Mouse (Mus musculus) c-Kit-positive CD71-negative TER-119-negative erythroid progenitor cells, embryonic 14.5 days (primary cell): ENCODE measurements around the gene Tgm1.
"Not testable (repeated sequence)": the region's sequence is repeated elsewhere in the genome, so short reads cannot be mapped to it uniquely, and the experiment has no call there.

ENCODE experiments used
- DNase-seq: peaks from one replicate; pipeline ENCODE4 v3.0.0-alpha.2; 2013; ENCODE audit warnings: low read depth

Gene Tgm1

DNA sequence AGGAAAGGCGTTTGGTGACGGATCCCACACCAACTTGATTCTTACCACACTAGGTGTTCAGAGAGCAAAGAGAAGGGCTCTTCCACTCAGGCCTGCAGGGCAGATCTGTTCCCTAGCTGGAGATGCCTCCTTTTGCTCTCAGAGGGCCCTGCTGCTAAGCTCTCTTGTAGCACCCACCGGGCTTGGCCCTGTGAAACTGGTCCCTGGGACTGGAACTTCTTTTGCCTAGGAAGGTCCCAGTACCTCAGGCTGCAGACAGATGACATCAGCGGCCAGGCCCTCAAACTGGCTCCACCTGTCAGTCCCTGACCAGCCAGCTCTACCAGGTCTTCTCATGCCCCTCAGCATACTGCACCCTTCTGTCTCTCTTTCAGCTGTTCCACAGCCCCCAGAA, at the start of gene Tgm1:
Tgm1 (minus strand) TSS at position 198 of the 394 bp plus-strand sequence.
- no peak for DNase-seq

DNA sequence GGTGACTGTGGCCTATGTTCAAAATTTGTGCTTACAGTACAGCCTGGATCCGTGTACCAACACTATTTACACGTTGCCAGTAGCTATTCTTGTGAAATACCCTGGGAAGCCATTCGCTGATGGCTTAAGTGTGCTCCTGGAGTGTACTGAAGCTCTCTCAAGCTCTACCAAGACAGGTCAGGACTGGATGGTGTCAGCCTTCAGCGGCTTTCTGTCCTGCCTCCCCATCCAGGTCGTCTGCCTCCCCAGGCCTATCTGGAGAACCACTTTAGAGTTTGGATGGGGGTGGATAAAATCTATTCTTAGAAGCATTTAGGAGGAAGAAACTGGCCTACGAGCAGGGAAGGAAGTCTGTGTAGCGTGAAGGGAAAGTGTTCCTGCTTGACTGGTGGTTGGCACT, 49.4 kb upstream of the Tgm1 start:
- DNase-seq = no peak

DNA sequence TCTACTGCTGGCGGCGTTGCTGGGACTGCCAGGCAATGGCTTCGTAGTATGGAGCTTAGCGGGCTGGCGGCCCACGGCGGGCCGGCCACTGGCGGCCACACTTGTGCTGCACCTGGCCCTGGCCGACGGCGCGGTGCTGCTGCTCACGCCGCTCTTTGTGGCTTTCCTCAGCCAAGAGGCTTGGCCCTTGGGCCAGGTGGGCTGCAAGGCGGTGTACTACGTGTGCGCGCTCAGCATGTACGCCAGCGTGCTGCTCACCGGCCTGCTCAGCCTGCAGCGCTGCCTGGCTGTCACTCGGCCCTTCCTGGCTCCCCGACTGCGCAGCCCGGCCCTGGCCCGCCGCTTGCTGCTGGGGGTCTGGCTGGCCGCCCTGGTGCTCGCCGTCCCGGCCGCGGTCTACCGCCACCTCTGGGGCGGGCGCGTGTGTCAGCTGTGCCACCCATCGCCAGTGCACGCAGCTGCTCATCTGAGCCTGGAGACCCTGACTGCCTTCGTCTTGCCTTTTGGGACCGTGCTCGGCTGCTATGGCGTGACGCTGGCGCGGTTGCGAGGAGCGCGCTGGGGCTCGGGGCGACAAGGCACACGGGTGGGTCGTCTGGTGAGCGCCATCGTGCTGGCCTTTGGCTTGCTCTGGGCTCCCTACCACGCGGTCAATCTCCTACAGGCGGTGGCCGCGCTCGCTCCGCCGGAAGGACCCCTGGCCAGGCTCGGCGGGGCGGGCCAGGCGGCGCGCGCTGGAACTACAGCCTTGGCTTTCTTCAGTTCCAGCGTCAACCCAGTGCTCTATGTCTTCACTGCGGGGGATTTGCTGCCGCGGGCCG, 48.5 kb upstream of the Tgm1 start:
- no peak for DNase-seq

DNA sequence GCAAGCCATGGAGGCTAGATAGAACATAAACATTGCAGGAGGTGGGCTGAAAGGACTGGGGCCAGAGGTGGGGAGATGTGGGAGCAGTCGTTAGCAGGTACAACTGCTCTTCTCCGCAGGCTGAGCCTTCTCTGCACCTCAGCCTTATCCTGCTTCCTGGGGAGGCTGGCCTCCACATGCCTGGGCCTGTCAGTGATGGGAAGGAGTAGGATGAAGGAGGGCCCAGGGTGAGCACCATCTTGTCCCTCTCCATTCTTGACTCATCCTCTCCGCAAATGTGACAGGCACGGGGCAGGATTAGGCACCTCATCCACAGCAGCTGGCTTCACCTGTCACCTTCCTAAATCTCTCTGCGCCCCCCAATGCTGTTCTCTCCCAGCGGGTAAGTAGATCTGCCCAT, 47.4 kb upstream of the Tgm1 start, which contains the start of gene Ltb4r2:
Ltb4r2 (plus strand) TSS at position 266 of the 400 bp plus-strand sequence.
- DNase-seq = no peak

DNA sequence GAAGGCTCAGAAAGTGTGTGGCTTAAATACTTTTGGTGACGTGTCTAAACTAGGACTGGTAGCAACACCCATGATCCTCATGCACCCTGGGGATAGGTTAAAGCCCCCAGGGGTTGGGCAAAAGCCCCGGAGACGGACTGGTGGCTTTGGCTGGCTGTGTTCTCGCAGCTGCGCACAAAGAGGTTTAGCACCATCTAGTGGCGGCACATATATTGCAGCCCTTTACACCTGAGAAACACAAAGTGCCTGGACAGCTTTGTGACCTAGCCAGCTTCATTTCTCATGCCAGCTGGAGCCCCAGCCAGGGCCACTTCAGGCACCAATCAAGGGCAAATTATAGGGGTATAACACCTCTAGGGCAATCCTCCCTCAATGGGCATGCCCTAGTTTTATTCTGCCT, 46.4 kb upstream of the Tgm1 start:
- not testable (repeated sequence) for DNase-seq

DNA sequence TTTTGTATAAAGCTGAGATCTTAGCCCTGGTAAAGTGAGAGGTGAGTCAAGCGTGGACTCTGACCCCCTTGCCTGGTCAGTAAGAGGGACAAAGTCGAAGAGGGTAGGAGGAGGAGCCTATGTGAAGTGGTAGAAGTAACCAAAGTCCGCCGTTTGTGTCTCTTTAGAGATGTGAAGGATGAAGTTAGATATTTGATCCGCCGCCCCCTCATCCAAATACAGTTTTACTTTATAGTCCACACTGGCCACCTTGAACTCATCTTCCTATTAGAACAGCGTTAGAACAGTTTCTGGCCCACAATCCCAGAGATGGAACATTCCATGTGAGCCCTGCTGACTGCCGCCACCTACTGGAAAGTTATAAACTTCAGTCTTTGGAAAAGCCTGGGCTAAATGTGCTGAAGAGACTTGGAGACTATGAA, 44.6 kb upstream of the Tgm1 start, which contains the start of gene Cideb:
Cideb (minus strand) TSS at position 96 of the 422 bp plus-strand sequence.
- no peak for DNase-seq

DNA sequence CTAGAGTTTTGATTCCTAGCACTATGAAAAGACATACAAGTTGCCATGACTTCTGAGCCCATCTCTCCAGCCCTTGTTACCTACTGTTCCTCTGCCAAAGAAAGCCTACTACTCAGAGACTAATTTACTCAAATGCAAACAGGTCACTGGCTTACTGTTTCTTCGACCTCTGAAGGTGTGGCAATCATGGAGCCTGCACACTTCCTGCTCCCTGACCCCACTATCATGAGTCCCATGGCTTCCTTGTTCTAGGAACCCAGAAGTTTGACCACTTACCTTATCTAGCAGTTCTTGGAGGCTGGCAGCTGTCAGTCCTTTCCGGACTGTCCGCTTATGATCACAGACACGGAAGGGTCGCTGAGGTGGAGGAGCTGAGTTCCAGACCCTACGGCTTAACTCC, 43.8 kb upstream of the Tgm1 start:
- no peak for DNase-seq

DNA sequence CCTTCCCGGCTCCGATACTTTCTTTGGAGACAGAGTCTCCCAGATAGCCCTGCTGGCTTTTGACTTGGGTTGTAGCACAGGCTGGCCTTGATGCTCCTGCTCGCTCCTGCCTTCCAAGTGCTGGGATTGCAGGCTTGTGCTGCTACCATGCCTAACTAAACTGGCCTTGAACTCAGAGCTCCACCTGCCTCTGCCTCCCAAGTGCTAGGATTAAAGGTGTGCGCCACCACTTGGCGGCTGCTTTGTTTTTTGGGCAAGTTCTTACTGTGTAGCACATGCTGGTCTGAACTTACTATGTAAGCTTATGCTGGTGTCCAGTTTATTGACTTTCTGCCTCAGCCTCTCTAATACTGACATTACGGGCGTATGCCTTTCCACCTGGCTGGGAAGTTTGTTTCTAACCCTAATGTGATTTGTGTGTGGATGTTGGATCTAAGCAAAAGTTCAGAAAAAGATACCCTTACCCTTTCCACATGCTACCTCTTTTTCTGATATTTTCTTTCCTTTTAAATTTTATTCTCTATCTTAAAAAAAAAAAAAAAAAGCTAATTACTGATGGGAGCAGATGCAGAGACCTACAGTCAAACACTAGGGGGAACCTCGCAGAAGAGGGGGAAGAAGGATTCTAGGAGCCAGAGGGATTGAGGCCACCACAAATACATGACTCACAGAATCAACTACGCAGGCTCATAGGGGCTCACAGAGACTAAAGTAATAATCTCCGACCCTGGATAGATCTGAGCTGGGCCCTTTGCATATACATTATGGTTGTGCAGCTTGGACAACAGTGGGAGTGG, 33.5 kb upstream of the Tgm1 start:
- no peak for DNase-seq

DNA sequence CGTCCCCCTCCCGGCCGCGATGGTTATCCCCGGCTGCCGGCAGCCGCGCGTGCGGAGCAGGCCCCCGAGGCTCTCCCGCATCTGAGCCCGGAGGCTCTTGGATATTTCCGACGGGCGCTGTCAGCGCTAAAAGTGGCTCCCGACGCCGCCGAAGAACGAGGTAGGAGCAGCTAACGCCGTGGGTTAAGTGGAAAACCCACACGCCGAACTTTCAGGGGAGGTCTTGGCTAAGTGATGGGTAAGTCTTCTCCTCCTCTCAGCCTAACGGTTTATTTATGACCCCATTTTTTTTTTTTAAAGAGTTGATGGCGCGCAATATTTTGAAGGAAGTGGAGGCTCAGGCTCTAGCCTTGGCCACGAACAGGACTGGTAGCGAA, 32.1 kb upstream of the Tgm1 start:
- DNase-seq = no peak

DNA sequence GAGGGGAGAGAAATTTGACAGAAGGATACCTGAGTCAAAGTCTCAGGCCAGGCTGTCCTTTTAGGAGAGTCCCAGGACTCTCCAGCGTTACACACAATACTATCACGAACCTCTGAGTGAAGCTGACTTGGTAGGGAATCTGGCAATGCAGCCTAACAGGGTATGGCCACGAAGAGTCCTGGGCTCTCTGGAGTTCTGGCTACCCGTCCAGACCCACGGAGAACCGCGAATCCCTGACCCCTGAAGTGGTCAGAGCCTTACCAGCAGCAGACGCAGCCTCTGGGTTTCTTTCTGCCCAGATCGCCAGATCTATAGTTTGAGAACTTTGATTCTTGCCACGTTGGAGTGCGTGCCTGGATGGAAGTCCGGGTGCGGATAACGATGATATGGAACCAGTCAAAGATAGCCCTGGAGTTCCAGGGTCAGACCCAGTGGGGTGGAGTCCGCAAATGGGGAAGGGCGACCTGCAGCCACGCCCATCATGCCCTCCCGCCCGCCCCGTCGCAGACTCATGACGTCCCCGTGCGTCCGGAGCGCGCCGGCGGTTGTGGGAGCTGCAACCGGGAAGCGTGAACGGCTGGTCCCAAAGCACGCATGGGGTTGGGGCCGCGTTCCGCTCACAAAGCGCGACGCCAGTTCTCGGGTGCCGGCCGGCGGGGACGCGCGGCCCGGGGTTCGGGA, 31.6 kb upstream of the Tgm1 start, which contains the start of the genes Dhrs1 and Nop9:
Dhrs1 (minus strand) TSS at position 511 of the 681 bp plus-strand sequence.
Nop9 (plus strand) TSS at position 514 of the 681 bp plus-strand sequence.
- DNase-seq = peak; percentile 74

DNA sequence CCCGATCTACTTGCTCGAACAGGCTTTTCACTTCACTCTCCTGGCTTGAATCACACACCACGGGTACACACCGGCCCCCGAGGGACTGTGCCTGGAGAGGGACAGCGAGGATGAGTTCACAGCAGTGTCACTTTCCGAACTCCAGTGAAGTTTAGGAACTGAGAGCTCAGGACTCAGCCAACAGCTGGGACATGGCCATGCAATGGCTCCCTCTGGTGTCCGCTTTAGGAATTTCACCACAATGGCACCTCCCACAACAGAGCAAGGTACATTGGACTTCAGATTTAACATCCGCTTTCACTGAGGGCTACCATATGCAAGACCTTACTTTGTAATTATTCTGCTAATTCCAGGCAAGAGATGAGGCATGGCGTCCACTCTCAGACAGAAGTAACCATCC, 30.0 kb upstream of the Tgm1 start:
- DNase-seq = peak; percentile 85

DNA sequence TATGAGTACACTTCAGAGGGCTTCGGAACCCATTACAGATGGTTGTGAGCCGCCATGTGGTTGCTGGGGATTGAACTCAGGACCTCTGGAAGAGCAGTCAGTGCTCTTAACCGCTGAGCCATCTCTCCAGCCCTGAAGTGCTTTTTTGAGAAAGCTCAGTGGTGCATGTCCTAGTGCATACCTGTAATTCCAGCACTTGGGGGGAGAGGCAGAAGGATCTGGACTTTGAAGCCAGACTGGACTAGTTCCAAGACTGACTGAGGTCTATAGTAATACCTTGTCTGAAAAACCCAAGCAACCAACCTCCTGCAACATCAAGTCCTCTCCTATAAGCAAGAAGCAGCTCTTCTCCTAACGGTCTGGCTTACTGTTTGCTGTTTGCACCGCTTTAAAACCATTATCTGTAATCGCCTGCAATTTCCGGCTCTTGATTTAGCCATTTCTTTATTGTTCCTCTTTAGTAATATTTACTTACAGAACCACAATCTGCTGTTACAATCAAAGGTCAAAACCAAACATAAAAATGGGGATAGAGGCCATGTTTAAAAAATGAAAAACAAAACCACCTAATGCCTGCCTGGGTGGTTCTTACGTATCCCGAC, 23.5 kb upstream of the Tgm1 start:
- DNase-seq = no peak

DNA sequence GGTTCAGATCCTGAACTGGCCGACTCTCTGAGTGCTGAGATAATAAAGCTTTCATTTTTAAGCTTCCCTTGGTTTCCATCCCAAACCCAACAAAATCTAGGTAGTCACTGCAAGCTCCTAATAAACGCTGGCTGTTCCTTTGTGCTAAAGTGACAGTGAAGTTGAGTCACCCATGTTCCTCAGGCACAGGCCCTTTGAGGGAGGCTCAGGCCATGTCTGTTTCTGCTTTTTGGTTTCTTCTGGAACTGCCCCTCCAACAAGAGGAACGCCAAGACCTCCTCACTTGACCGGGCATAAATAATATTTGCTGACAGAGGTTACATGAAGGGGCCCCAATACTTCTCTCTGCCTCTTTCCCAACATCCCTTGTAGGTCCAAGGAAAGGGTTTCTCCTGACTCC, 22.0 kb upstream of the Tgm1 start:
- DNase-seq = no peak

DNA sequence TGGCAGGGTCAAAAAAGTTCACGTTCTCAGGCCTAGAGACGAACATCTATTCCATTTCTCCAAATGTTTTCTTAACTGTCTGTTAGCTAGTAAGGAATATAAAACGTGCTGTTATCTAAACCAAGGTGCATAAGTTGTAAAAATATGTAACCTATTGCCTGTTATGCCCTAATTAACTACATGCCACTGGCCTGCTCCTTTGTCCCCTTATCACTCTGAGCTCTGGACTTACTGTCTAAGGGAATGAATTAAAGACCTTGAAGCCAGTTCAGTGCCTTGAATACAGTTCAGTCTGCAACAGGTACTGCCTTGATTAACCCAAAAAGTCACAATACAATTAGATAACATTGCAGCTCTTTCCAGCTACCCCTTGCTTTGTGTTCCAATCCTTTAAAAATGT, 21.6 kb upstream of the Tgm1 start:
- no peak for DNase-seq

DNA sequence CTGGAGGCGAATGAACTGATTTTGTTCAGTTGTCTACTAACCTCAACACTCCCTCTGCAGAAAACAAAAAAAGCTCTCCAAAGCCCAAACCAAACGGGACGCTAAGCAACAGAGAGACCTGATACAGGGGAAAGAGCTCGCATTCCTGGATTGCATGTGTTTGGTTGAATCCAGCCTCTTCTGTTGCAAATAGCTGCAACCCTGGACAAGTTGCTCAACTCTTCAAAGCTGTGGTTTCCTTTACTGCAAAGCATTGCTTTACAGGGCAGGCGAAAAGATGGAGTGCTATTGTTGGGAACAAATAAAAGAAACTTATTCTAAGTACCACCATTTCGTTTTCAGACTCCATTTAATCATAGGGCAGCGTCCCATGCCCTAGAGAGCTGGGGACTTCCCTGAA, 21.1 kb upstream of the Tgm1 start:
- DNase-seq = no peak

DNA sequence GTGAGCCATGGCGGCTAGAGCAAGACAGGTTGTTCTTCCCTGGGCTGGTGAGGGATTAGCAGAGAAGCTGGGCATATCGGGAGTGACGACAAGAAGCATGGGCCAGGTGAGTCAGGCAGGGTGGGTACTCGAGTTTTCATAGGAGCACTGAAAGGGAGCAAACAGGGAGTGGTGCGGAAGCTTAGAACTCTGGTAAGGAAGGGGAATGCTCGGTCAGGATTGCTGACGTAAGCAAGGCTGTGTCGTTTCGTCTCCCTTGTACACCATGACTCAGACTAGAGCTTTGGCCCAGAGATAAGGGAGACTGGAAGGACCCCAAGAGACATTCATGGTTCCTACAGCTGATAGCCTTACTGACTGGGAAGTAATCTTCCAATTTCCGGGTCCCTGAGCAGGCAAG, 20.2 kb upstream of the Tgm1 start:
- no peak for DNase-seq

DNA sequence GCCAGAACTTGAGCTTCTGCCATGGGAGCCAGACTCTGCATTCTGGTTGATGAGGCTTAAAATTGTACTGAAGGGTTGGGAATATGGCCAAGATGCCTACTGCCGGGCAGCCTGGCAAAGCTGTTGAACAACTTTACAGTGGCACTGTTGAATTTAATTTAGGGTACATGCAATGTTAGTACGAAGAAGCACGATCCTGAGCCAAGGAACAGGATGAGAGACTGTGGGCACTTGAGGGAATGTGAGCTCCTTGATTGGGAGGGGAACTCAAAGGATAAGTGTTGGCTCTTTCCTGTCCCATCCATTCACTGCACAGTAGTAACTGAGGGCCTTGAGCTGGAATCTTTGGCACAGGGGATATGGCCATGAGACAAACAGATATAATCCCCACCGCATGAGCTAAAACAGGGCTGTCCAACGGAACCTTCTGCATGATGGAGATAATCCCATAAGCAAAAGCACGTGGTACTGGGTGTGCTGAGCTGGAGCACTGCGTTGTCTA, 16.9 kb upstream of the Tgm1 start:
- DNase-seq = no peak

DNA sequence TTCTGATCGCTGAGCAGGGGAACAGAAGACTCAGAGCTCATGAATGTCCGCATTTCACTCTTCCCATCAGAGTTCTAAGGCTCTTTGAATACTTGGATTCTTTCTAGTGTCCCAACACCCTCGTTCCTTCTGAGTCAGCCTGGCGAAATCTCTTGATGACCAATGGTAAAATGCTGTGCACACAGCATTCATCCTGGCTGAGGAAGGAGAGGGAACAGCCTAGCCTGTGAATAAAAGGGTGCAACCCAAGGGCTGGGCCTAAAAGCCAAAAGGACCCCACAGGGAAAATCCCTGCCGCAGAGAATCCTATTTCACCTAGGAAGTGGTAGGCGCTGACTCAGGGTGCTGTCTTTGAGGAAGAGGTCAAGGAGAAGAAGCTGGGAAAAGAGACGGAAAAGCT, 16.4 kb upstream of the Tgm1 start:
- no peak for DNase-seq

DNA sequence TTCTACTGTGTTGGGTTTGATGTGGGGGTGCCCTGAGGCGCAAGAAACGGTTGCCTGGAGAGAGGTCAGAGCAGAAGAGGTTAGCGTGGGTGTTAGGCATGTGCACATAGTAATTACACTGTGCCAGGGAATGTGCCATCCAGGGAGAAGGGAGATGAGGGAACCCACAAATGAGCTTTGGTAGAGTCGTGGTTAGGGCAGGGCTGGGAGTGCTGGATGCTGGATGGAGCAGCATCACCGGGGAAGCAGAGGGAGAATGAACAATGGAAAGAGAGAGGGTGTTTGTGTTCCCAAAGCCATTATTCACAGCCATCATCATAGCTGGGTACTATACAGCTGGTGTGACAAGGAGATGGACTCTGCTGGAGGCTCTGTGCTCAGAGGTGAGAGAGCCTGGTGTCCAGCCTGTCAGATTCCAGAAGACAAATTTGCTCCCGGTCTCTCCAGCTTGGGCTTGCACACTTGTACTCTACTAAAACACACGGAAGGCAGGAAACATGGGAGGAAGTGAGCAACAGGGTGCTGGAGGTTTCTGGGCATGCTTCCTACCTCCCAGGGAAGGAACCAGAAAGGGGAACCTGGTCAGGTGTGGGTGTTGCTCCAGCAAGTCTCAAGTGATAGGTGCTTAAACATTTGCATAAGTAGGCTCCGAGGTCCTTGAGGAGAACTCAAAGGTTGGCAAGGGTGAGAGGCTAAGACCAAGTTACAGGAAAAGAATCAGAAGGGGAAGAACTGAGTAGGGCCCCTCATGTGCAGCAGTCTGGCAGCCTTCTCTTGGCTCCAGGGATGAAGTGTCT, 14.4 kb upstream of the Tgm1 start:
- no peak for DNase-seq

DNA sequence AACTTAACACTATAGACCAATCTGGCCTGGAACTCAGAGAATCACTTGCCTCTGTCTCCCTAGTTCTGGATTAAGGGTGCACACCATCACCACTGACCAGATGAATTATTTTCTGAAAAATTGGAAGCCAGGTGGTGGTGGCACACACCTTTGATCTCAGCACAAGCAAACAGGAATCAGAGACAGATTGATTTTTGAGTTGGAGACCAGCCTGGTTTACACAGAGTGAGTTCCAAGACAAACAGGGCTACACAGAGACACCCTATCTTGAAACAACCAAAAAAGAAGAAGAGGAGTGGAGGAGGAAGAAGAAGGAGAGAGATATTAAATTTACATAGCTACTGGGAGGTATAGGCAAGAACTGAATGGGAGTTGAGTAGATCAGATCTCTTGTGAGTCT, 12.5 kb upstream of the Tgm1 start:
- no peak for DNase-seq

DNA sequence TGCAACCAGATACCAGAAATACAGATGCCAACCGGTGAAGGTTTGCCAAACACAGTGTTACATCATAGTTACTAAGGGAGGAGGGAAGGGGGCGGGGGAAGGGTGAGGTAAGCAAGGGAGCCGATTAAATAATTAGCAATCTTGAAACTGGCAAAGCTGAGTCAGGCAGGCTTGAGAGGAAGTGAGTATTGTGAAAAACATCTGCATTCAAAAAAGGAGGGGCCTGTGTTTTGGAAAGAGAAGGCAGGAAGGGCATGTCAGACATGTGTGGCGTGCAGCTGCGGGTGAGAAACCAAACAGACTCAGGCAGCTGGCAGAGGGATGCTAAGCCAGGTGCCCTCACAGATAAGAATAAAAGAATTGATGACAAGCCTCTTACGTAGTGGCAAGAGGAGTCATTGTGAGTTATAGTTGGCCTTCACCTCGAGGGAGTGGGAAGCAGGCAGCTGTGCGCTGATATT, 10.7 kb upstream of the Tgm1 start:
- peak; percentile 72 for DNase-seq
